Mouse (Mus musculus) megakaryocyte, embryonic 14.5 days (primary cell): ENCODE data around the gene Rangrf.

Source experiments
- FLI1 ChIP-seq: IDR thresholded peaks from 2 replicates; pipeline ENCODE4 v1.6.1; 2012; ENCODE audit warnings: low read length, inconsistent platforms, mixed read lengths
- GATA1 ChIP-seq: IDR thresholded peaks from 3 replicates; pipeline ENCODE4 v1.6.1; 2012; ENCODE audit warnings: mixed read lengths, low read length, inconsistent platforms, borderline replicate concordance

DNA sequence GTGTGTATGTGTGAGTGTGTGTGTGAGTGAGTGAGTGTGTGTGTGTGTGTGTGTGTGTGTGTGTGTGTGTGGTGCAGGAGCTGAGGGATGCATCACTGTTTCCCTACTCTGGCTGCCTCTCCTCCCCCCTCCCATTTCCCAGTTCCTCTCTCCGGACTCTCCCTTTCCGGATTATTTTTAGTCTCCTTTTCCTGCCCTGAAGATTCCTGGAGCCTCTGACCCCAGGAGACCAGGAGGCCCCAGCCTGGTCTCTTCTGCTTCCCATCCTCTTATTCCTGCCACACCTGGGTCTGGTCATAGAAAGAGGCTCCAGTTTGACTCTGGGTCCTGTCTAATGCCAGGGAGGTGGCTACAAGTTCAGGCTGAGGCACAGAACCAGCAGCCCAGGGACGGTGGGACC, 18.9 kb downstream of the Rangrf start:
- TF ChIP-seq GATA1 (no peak), FLI1 (no peak)
